Mouse (Mus musculus): Measurements from ENCODE around the gene Ada.

DNA sequence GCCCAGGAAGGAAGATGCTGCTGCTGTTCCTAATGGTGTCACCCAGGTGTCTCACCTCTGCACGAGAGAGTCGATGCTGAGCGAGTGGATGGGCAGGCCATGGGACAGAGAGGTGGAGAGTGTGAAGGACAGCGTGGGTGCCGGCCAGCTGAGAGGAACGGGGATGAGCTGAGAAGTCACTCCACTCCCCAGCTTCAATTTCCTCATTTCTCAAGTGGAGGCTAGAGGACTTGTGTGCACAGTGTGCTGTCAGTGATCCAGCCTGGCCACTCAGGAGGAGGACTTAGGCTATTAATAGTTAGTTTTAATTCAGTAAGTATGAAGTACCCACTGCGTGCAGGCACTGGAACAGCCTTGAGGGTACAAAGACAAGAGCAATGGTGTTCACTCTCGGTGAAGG is 33.6 kb downstream of the Ada start:
- TF ChIP-seq POLR2A (IDR thresholded peaks at IDR 0.05; ENCODE audit: borderline replicate concordance, extremely low read depth, insufficient read depth, insufficient read length, poor library complexity, severe bottlenecking) (no peak), CTCF (IDR thresholded peaks at IDR 0.05; ENCODE audit: borderline replicate concordance, extremely low read depth, insufficient read depth, insufficient read length) (no peak)

All from brain, embryonic 14.5 days (tissue).